Mouse (Mus musculus) layer of hippocampus, adult 9-11 months (tissue): ENCODE measurements at regions not wholly inside any gene's neighbourhood (a gene's known extent, or its start where the extent isn't known, plus 50 kb on each side); places are given as distances from the start of the nearest gene placed in this dataset.

ENCODE experiments used
- DNase-seq: peaks from one replicate; pipeline ENCODE4 v3.0.0; 2022

- no peak for DNase-seq
Observed at GRCm38 (mm10) chr14:109266521-109266920, 352.6 kb upstream of the Slitrk1 start.

- no peak for DNase-seq
Observed at GRCm38 (mm10) chr14:109261990-109262389, 348.0 kb upstream of the Slitrk1 start.

GRCm38 (mm10) chr14:109214848-109215247 lies 300.9 kb upstream of the Slitrk1 start:
- peak; percentile 38 for DNase-seq

GRCm38 (mm10) chr14:109180029-109180585 lies 266.1 kb upstream of the Slitrk1 start:
- DNase-seq: peak; percentile 28

GRCm38 (mm10) chr14:109176602-109177179 lies 262.7 kb upstream of the Slitrk1 start:
- no peak for DNase-seq

GRCm38 (mm10) chr14:109175819-109176218 lies 261.9 kb upstream of the Slitrk1 start:
- DNase-seq: no peak
